Mouse (Mus musculus) neural tube, embryonic 11.5 days (tissue): ENCODE measurements around the gene Hat1. TPM values are rescaled to one million over a fixed set of nuclear protein-coding genes. Genes with fewer than 3 reads are reported as not detected.

ENCODE experiments used
- ATAC-seq: fragments of 200-750 bp; cut with Nextera tagmentation; 2 replicates; pipeline ENCODE4 v1.8.0; 2017; ENCODE audit warnings: moderate number of reproducible peaks, mild to moderate bottlenecking, moderate TSS enrichment, moderate library complexity; ENCODE audit not compliant: insufficient read depth, low FRiP score, low TSS enrichment
- DNase-seq: peaks from one replicate; pipeline ENCODE4 v3.0.0-alpha.2; 2015; ENCODE audit warnings: low spot score
- H3K27ac ChIP-seq: fragments of 300-500 bp; sonication (generic); 2 replicates; pipeline ENCODE4 v1.5.1; 2014; ENCODE audit warnings: low read depth, mild to moderate bottlenecking, low read length
- H3K27me3 ChIP-seq: fragments of 300-500 bp; sonication (generic); 2 replicates; pipeline ENCODE4 v1.6.1; 2014; ENCODE audit warnings: mild to moderate bottlenecking, low read length, mixed read lengths; ENCODE audit not compliant: control insufficient read depth, insufficient read depth
- H3K36me3 ChIP-seq: fragments of 300-500 bp; sonication (generic); 2 replicates; pipeline ENCODE4 v1.6.1; 2014; ENCODE audit warnings: mild to moderate bottlenecking, low read length, moderate library complexity, mixed read lengths; ENCODE audit not compliant: control insufficient read depth, insufficient read depth
- H3K4me1 ChIP-seq: fragments of 300-500 bp; sonication (generic); 2 replicates; pipeline ENCODE4 v1.6.1; 2014; ENCODE audit warnings: low read length, mixed read lengths; ENCODE audit not compliant: control insufficient read depth, insufficient read depth
- H3K4me2 ChIP-seq: fragments of 300-500 bp; sonication (generic); 2 replicates; pipeline ENCODE4 v1.6.1; 2014; ENCODE audit warnings: low read depth, mild to moderate bottlenecking, moderate library complexity
- H3K4me3 ChIP-seq: fragments of 300-500 bp; sonication (generic); 2 replicates; pipeline ENCODE4 v1.5.1; 2014; ENCODE audit warnings: low read depth, low read length
- H3K9ac ChIP-seq: fragments of 300-500 bp; sonication (generic); 2 replicates; pipeline ENCODE4 v1.6.1; 2014; ENCODE audit warnings: mild to moderate bottlenecking, low read length
- H3K9me3 ChIP-seq: fragments of 300-500 bp; sonication (generic); 2 replicates; pipeline ENCODE4 v1.6.1; 2016; ENCODE audit warnings: low read length; ENCODE audit not compliant: control insufficient read depth
- WGBS: fragments of 180-500 bp; shearing (Covaris S2); extraction: QIAGEN DNeasy Blood & Tissue Kit; methylation state at CpG from one replicate; pipeline ENCODE4 v1.1.7; 2014; 5-methylcytosine and 5-hydroxymethylcytosine counted together
- polyA plus RNA-seq: library from polyadenylated mRNA; unstranded; fragments of >200 nt; fragmentation: Nextera tagmentation; extraction: Ambion mirVana; gene quantifications from 2 replicates; pipeline ENCODE4 v1.2.1, GENCODE M21; 2014

The Hat1 gene
- polyA plus RNA-seq, 1 experiment from 2014 or later: 138 TPM

- Histone ChIP-seq H3K36me3 (no peaks in the 10 kb centered on the region), H3K4me1 (no peaks in the 10 kb centered on the region), H3K27ac (no peak overlapping the region), H3K27me3 (no peaks in the 10 kb centered on the region), H3K4me3 (no peak overlapping the region), H3K9me3 (no peaks in the 10 kb centered on the region), H3K4me2 (no peak overlapping the region), H3K9ac (no peak overlapping the region)
- no peak for DNase-seq
- ATAC-seq: no peak
- WGBS: 75% methylated on average over 10 of the region's 10 CpGs
These were observed 94.4 kb downstream of the Hat1 start for GRCm38 (mm10) chr2:71483046-71483716.

- DNase-seq: no peak
These were observed 94.9 kb downstream of the Hat1 start for GRCm38 (mm10) chr2:71483717-71484066.

More at GRCm38 (mm10) chr2:71483717-71484066, 94.9 kb downstream of the Hat1 start:
- H3K27me3 ChIP-seq: no peaks in the 10 kb centered on the region
- no peak overlapping the region for H3K4me3 ChIP-seq
- H3K4me2 ChIP-seq: no peak overlapping the region
- no peak for ATAC-seq
- H3K9me3 ChIP-seq: no peaks in the 10 kb centered on the region
- 22% methylated on average over 5 of the region's 5 CpGs for WGBS
- no peak overlapping the region for H3K27ac ChIP-seq
- no peaks in the 10 kb centered on the region for H3K4me1 ChIP-seq
- H3K36me3 ChIP-seq: no peaks in the 10 kb centered on the region
- no peak overlapping the region for H3K9ac ChIP-seq

Other genes starting within 250 kb of the Hat1 start
- 187 and 205 TPM in 2 replicates for gene Dync1i2, start 177.3 kb upstream of the Hat1 start, polyA plus RNA-seq
- 34.9 and 40.4 TPM in 2 replicates for gene Slc25a12, start 21.2 kb upstream of the Hat1 start, polyA plus RNA-seq
- 33.2 and 36.1 TPM in 2 replicates for gene Metap1d, start 64.3 kb downstream of the Hat1 start, polyA plus RNA-seq
- 1.2 and 2.5 TPM in 2 replicates for gene Dlx1, start 139.2 kb downstream of the Hat1 start, polyA plus RNA-seq
- gene Dlx2, start 157.8 kb downstream of the Hat1 start, polyA plus RNA-seq: 2.2 TPM in 2 replicates